Mouse (Mus musculus) skeletal muscle tissue, adult 2 months (tissue): ENCODE results near the gene Cdkn3.
"Not testable (repeated sequence)": the region's sequence is repeated elsewhere in the genome, so short reads cannot be mapped to it uniquely, and the experiment has no call there.

ENCODE experiments used
- DNase-seq: peaks from one replicate; pipeline ENCODE4 v3.0.0-alpha.2; 2012; ENCODE audit warnings: low read depth, low spot score

The Cdkn3 gene

GRCm38 (mm10) chr14:46783327-46783926 is 23.1 kb downstream of the Cdkn3 start:
- DNase-seq: no peak

GRCm38 (mm10) chr14:46785247-46785646 is 24.9 kb downstream of the Cdkn3 start:
- no peak for DNase-seq

DNA sequence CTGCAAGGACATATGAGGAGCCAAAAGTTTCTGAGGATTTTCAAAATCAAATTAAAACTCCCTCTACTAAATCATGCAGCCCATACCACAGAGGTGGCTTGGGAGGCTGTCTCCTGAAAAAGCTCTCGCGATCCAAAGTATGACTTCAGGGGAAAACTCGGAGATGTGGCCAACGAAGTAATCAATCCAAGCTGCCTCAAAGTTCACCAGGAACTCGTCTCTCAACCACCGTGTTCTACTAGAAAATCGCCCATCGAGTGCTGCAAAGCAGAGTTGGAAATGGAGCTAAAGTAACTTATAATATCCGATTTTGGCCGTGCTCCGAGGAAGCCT is 27.1 kb downstream of the Cdkn3 start:
- DNase-seq: no peak

- DNase-seq: peak; percentile 81
Observed at GRCm38 (mm10) chr14:46787787-46788504, 27.6 kb downstream of the Cdkn3 start, which contains the start of gene Cnih1. Gene Cnih1, minus strand, starts transcription at chr14:46788411.

- no peak for DNase-seq
Observed at GRCm38 (mm10) chr14:46788505-46788901, 28.2 kb downstream of the Cdkn3 start.

DNA sequence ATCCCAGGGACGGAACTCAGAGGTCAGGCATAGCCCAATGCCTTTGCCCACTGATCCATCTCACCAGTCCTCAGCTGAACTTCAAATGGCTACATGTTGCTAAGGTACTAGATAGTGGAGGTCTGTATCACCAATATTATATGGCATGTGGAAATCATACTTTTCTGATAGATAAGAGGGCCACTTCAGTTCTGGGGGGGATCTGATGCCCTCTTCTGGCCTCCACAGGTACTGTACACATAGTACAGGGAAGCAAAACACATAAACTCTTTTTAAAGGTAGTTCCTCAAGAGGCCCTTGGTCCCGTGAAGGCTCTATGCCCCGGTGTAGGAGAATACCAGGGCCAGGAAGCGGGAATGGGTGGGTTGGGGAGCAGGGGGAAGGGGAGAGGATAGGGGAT is 30.0 kb downstream of the Cdkn3 start:
- no peak for DNase-seq

- no peak for DNase-seq
Observed at GRCm38 (mm10) chr14:46790723-46791122, 30.4 kb downstream of the Cdkn3 start.

- no peak for DNase-seq
Observed at GRCm38 (mm10) chr14:46794157-46794556, 33.8 kb downstream of the Cdkn3 start.

DNA sequence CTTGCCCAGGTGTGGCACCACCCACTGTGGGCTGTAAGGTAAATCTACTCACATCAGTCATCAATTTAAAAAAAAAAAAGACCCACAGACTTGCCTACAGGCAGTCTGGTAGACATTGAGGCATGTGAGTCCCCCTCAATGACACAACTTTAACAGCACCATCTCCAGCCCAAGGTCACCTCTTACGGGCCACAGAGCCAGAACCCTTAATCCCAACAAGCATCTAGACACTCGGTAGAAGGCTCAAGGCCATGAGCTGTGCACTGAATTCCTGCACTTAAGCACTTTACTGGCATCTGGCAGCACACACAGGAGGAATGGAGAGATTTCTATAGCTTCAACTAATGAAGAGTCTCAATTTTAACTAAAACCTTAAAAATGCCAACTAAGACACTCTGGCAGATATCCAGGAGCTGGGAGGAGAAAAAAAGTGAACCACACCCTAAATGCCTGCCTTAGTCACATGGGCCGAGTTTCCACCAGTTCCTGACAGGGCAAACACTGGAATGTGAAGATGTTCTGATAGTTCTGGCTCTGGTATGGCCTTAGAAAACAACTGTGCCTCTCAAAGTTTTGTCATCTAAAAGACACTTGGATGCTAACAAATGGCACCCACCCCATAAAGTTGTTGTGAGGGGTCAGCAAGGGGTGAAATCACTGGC is 40.5 kb downstream of the Cdkn3 start:
- no peak for DNase-seq

GRCm38 (mm10) chr14:46803259-46803658 is 42.9 kb downstream of the Cdkn3 start:
- DNase-seq: no peak

GRCm38 (mm10) chr14:46803791-46804190 is 43.5 kb downstream of the Cdkn3 start:
- DNase-seq: no peak

- DNase-seq: no peak
Observed at GRCm38 (mm10) chr14:46806186-46806585, 45.8 kb downstream of the Cdkn3 start.

DNA sequence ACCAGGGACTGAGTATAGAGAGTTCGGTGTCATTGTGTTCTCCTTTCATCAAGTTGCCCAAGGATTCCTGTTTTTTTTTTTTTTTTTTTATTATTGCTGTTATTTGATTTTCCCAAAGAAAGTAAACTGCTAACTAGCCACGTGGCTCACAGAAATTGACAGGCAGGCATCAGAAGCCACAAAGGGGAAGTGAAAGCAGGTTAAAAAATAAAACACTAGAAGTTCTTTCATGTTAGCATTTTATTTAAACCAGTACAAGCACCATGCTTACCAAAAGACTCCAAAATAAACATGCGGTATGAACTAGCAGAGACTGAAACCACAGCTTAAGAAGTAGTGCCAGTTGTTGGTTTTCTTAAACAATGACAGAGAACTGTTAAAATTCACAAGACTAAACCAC is 47.6 kb downstream of the Cdkn3 start:
- DNase-seq: no peak

- DNase-seq: no peak
Observed at GRCm38 (mm10) chr14:46815640-46816039, 55.3 kb downstream of the Cdkn3 start.

- no peak for DNase-seq
Observed at GRCm38 (mm10) chr14:46816916-46817622, 56.7 kb downstream of the Cdkn3 start.

DNA sequence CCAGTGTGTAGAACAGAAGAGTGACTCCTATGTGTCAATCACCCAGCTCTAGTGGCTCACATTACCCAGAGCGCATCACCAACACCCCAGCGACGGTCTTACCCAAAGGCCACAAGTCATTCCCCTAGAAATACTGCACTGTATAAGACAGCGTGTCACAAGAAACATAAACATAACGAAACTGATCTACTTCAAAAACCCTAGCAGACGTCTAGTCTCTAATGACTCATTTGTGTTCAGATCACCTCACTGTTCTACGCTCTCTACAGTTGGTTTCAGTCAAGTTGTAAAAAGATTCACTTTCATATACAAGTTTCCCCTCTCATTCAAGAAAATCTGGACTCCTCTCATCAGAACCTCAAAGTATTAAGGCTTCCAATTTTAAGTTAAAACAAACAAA is 58.4 kb downstream of the Cdkn3 start:
- DNase-seq: no peak

GRCm38 (mm10) chr14:46819961-46820360 is 59.6 kb downstream of the Cdkn3 start:
- DNase-seq: not testable (repeated sequence)
